Mouse (Mus musculus) adrenal gland, postnatal 25 days (tissue): ENCODE measurements around the gene Bptf. TPM values are rescaled to one million over a fixed set of nuclear protein-coding genes. Genes with fewer than 3 reads are reported as not detected.
A peak's percentile ranks its signal among the peaks of the same experiment; 100 is the strongest.
"Not testable (repeated sequence)": the region's sequence is repeated elsewhere in the genome, so short reads cannot be mapped to it uniquely, and the experiment has no call there.

Experiments
- DNase-seq: peaks from one replicate; pipeline ENCODE4 v3.0.0; 2021; ENCODE audit warnings: mixed read lengths
- total RNA-seq: library from RNA; stranded (reverse); gene quantifications from 2 replicates; pipeline ENCODE4 v1.2.3, GENCODE M21; 2021

The Bptf gene
- total RNA-seq, 1 experiment from 2014 or later, result 52.9 TPM

DNA sequence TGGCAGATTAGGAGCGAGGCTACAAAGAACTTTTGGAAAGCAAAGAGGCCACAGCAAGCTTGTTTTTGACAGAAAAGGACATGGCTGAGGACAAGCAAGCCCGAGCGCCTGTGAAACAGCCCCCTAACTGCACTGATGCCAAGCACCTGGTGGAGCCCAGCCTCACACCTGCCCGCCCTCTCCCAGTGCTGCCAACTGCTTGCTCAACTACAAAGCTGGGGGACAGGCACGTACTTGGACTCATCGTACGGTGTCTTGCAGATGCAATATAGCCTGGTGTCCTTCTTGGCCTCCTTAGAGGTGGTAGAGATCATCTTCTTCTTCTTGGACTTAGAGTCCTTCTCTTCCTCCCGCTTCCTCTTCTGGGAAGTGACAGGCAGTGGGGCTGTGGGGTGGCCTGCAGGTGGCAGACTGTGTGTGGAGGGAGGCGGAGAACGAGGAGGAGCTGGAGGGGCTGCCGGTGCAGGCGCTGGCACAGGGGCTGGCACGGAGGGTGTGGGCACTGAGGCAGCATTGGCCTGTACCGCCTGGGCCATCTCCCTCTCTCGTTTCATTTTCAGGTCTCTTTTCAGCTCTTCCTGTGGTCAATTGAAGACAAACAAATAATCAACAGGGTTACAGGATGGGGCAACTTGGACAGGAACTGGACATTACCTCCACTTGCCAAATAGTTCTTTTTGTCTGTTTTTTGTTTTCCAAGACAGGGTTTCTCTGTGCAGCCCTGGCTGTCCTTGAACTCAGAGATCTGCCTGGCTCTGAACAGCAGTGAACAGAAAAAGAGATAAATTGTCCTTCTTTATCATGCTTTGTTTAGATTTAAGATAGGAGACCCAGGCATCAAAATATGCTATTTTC lies 84.9 kb downstream of the Bptf start:
- no peak for DNase-seq

DNA sequence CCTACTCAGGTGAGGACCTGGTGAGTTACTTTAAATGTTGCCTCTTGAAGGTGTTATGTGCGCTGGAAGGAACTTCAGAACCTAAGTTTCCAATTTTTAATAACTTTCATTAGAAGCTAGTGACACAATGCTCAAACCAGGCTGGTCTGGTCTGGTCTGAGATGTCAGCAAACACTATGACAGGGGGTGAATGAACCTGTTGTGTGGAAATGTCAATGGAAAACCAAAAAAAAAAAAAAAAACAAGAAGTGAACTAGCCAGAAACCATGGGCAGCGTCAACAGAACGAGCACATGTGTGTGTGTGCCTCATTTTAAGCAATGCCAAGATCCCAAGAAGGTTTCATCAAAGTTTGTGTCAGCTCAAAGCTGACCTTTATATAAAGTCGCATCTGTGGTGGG lies 86.4 kb downstream of the Bptf start:
- no peak for DNase-seq

GRCm38 (mm10) chr11:107044321-107044720 lies 87.6 kb downstream of the Bptf start:
- DNase-seq, result peak; percentile 73

GRCm38 (mm10) chr11:107043361-107043760 lies 88.6 kb downstream of the Bptf start:
- no peak for DNase-seq

- no peak for DNase-seq
Measured at GRCm38 (mm10) chr11:107041396-107041795, 90.5 kb downstream of the Bptf start.

- no peak for DNase-seq
Measured at GRCm38 (mm10) chr11:107039417-107039816, 92.5 kb downstream of the Bptf start.

DNA sequence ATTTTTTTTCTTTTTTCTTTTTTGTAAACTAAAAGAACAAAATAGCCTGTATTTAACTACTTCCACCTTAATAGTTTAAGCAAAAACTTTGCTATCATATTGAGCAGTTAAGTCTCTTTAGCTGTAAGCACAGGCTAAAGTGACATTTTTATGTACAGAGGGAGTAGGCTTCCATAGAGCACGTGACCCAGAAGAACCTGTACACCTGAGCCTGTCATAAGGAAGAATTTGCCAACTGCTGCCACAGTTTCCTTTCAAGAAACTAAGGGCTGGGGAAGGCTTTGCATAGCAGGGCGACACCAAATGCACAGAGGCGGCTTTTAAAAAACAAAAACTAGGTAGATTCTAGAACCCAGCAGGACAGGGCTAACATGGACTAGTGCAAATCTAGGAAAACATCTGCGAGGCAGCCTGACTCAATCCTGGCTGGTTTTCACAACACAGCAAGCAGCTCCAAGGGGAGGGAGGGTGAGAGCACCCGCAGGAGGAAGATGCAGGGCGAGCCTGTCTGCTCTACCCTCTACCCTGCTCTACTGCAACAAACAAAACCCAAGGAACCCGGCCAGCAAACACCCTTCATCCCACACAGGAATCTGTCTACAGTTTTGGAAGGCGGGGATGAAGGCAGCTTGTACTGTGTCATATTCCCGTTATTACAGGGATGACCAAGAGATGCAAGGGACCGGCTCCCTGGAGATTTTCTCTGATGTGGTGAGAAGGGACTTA lies 97.7 kb downstream of the Bptf start:
- DNase-seq, result no peak

- DNase-seq, result no peak
Measured at GRCm38 (mm10) chr11:107031635-107032034, 100.3 kb downstream of the Bptf start.

- DNase-seq, result no peak
Measured at GRCm38 (mm10) chr11:107029536-107029935, 102.4 kb downstream of the Bptf start.

DNA sequence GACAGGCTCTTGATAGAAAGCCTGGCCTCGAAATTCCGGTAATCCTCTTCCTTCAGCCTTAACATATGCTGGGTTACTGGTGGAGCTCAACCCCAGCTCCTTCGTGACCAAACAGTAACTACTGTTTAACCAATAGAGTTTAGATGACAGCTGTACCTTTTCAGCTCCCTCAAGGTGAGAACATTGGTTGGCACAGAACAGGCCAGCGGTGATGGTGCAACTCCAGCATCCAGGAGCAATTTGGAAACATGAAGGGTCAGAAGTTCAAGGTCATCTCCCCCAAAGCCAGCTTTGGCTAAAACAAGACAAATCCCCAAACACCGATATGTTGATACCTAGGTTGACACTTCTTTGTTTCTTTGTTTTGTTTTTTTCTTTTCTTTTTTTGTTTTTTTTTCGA lies 103.2 kb downstream of the Bptf start:
- no peak for DNase-seq

DNA sequence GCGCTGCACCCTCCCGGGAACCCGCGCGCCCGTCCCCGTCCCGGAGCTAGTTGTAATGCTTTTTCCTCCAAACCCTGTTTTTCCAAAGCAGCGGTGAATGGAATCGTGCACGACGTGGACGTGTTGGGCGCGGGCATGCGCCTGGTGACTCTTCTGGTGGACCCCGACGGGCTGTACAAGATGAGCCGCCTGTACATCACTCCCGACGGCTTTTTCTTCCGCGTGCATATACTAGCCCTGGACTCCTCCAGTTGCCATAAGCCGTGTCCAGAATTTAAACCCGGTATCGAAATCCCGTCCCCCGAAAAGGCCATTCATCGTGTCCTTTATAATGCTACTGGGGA lies 103.7 kb downstream of the Bptf start:
- DNase-seq, result no peak

- peak; percentile 87 for DNase-seq
Measured at GRCm38 (mm10) chr11:107027431-107028274, 104.3 kb downstream of the Bptf start.

GRCm38 (mm10) chr11:107026554-107027430 lies 105.1 kb downstream of the Bptf start:
- DNase-seq, result no peak

DNA sequence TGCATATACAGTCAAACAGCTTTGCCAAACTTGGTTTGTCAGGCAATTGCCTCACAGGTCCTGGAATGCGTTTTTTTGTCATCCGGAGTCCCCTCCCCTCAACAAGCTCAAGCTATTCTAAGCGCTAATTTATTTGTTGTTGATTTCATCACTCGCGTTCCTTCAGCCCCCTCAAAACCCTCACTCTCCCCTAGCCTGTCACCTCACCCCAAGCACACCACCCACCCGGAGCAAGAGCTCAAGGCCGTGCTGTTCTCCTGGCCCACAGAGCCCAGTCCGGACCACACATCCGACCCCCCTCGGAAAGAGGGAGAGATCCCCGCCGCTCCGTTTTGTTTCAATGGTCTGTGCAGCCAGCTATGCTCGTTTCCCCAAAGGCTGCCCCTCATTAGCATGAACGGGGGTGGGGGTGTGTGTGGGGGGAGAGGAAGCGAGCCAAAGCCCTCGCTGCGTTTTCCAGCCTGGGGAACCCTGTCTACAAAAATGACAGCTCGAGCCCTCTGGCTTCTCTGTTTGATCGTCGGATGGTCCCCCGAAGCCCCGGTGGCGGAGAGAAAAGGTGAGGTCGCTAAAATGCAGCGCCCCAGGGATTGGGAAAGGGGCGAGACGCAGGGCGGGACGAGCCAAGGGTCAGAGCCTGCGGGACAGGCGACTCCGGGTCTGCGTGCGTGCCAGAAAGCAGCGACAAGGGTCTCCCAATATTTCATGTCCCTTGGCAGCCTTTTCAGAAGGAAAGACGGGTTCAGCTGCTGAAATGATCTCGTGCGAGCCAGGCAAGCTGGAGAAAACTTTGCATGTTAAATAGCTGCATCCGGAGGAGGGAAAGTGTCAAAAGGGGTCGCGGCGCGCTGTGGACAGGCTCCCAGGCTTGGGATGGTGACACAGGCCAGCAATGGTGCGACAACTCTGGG lies 106.3 kb downstream of the Bptf start, which contains the start of gene 1810010H24Rik:
Gene 1810010H24Rik (plus strand): TSS at position 271 of the 911 bp plus-strand sequence.
- peak; percentile 23 for DNase-seq

DNA sequence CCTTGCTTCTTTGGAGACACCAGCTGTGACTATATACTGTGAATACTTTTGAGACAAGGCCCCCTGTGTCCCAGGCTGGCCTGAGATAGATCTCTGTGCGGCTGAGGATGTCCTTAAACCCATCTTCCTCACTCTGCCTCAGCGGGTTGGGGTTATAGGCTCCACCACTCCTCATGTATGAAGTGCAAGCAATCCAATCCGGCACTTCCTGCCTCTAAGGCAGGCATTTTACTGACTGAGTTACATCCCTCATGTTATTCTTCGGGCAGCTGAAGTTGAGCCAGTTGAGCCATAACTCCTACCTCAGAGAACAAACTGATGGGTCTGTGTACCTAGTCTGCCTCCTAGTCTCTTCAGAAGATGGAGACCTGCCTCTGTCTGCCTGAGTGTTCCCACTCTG lies 107.5 kb downstream of the Bptf start:
- no peak for DNase-seq

DNA sequence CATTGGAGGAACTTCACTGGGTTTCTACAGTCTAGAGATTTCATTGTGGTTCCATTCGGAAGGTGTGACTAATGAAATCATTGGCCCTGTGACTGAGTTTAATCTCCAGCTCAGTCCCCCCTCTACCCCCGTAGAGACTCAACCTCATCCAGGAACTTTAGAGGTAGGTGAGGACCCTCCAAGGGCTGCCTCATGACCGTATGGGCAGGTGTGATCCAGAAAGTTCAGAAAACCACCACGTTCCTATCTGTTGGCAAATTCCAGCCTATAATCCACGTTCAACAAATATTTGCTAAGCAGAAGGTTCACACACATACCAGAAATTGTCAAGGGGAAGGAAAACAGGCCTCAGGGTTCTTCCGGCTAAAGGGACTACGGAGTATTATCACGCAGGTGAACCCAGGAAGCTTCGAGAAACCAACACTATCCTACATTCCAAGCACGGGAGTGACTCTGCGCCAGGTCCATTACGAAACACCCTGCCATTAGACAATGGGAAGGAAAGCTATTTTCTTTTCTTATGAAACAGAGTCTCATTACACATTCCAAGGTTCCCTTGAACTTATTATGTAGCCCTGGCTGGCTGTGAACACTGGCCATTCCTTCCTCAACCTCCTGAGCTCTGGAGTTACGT lies 109.8 kb downstream of the Bptf start:
- DNase-seq, result no peak

DNA sequence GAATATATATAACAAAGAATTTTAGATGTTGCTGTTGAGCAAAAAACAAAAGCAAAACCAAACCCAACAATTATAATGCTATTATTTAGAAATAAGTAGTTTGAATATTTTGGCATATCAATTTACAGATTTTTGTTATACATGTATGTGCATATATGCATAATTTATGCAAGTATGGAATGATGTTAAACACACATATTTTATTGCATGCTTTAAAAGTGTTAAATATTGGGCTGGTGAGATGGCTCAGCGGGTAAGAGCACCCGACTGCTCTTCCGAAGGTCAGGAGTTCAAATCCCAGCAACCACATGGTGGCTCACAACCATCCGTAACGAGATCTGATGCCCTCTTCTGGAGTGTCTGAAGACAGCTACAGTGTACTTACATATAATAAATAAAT lies 112.2 kb downstream of the Bptf start:
- not testable (repeated sequence) for DNase-seq

- no peak for DNase-seq
Measured at GRCm38 (mm10) chr11:107019318-107019717, 112.6 kb downstream of the Bptf start.

GRCm38 (mm10) chr11:107018606-107019005 lies 113.3 kb downstream of the Bptf start:
- DNase-seq, result no peak

GRCm38 (mm10) chr11:107017339-107017886 lies 114.5 kb downstream of the Bptf start:
- DNase-seq, result no peak
